Mouse (Mus musculus): Measurements from ENCODE around the gene Car10. TPM values are rescaled to one million over a fixed set of nuclear protein-coding genes. Genes with fewer than 3 reads are reported as not detected.

Car10 gene
- polyA plus RNA-seq, 1 experiment: not detected

GRCm38 (mm10) chr11:93502864-93503263 lies 405.0 kb downstream of the Car10 start:
- Histone ChIP-seq H3K4me3 (ENCODE audit: insufficient read depth, low read length) (no peak overlapping the region), H3K4me1 (ENCODE audit: control insufficient read depth, insufficient read depth, low read length) (peaks cover 8% of the 10 kb centered on the region), H3K27ac (ENCODE audit: insufficient read depth, low read depth, low read length) (no peak overlapping the region)
- TF ChIP-seq CTCF (IDR thresholded peaks at IDR 0.05; ENCODE audit: low read depth, low read length) (no peak), POLR2A (IDR thresholded peaks at IDR 0.05; ENCODE audit: borderline replicate concordance, low read depth, low read length) (no peak)

GRCm38 (mm10) chr11:93503469-93503868 lies 405.6 kb downstream of the Car10 start:
- H3K4me1 ChIP-seq (ENCODE audit: control insufficient read depth, insufficient read depth, low read length): peaks cover 9% of the 10 kb centered on the region
- no peak overlapping the region for H3K27ac ChIP-seq (ENCODE audit: insufficient read depth, low read depth, low read length)
- TF ChIP-seq CTCF (IDR thresholded peaks at IDR 0.05; ENCODE audit: low read depth, low read length) (peak; percentile 42), POLR2A (IDR thresholded peaks at IDR 0.05; ENCODE audit: borderline replicate concordance, low read depth, low read length) (no peak)
- no peak overlapping the region for H3K4me3 ChIP-seq (ENCODE audit: insufficient read depth, low read length)

- TF ChIP-seq CTCF (IDR thresholded peaks at IDR 0.05; ENCODE audit: low read depth, low read length) (no peak), POLR2A (IDR thresholded peaks at IDR 0.05; ENCODE audit: borderline replicate concordance, low read depth, low read length) (no peak)
- Histone ChIP-seq H3K4me1 (ENCODE audit: control insufficient read depth, insufficient read depth, low read length) (peaks cover 8% of the 10 kb centered on the region), H3K4me3 (ENCODE audit: insufficient read depth, low read length) (no peak overlapping the region), H3K27ac (ENCODE audit: insufficient read depth, low read depth, low read length) (no peak overlapping the region)
Measured at GRCm38 (mm10) chr11:93509527-93510235, 411.9 kb downstream of the Car10 start.

GRCm38 (mm10) chr11:93512843-93513242 lies 415.0 kb downstream of the Car10 start:
- Histone ChIP-seq H3K27ac (ENCODE audit: insufficient read depth, low read depth, low read length) (no peak overlapping the region), H3K4me3 (ENCODE audit: insufficient read depth, low read length) (no peak overlapping the region), H3K4me1 (ENCODE audit: control insufficient read depth, insufficient read depth, low read length) (peaks cover 16% of the 10 kb centered on the region)
- no peak for TF ChIP-seq POLR2A (IDR thresholded peaks at IDR 0.05; ENCODE audit: borderline replicate concordance, low read depth, low read length)
- TF ChIP-seq CTCF (IDR thresholded peaks at IDR 0.05; ENCODE audit: low read depth, low read length): no peak

- Histone ChIP-seq H3K4me1 (ENCODE audit: control insufficient read depth, insufficient read depth, low read length) (peaks cover 15% of the 10 kb centered on the region), H3K27ac (ENCODE audit: insufficient read depth, low read depth, low read length) (no peak overlapping the region), H3K4me3 (ENCODE audit: insufficient read depth, low read length) (no peak overlapping the region)
- TF ChIP-seq POLR2A (IDR thresholded peaks at IDR 0.05; ENCODE audit: borderline replicate concordance, low read depth, low read length) (no peak), CTCF (IDR thresholded peaks at IDR 0.05; ENCODE audit: low read depth, low read length) (no peak)
Measured at GRCm38 (mm10) chr11:93514396-93514795, 416.6 kb downstream of the Car10 start.

- TF ChIP-seq POLR2A (IDR thresholded peaks at IDR 0.05; ENCODE audit: borderline replicate concordance, low read depth, low read length) (no peak), CTCF (IDR thresholded peaks at IDR 0.05; ENCODE audit: low read depth, low read length) (no peak)
Measured at GRCm38 (mm10) chr11:93515566-93515965, 417.7 kb downstream of the Car10 start.

GRCm38 (mm10) chr11:93516216-93516615 lies 418.4 kb downstream of the Car10 start:
- Histone ChIP-seq H3K4me1 (ENCODE audit: control insufficient read depth, insufficient read depth, low read length) (peaks cover 19% of the 10 kb centered on the region), H3K27ac (ENCODE audit: insufficient read depth, low read depth, low read length) (no peak overlapping the region), H3K4me3 (ENCODE audit: insufficient read depth, low read length) (no peak overlapping the region)
- no peak for TF ChIP-seq CTCF (IDR thresholded peaks at IDR 0.05; ENCODE audit: low read depth, low read length)
- TF ChIP-seq POLR2A (IDR thresholded peaks at IDR 0.05; ENCODE audit: borderline replicate concordance, low read depth, low read length): no peak

More at GRCm38 (mm10) chr11:93515566-93515965, 417.7 kb downstream of the Car10 start:
- peaks cover 19% of the 10 kb centered on the region for H3K4me1 ChIP-seq (ENCODE audit: control insufficient read depth, insufficient read depth, low read length)
- H3K27ac ChIP-seq (ENCODE audit: insufficient read depth, low read depth, low read length): no peak overlapping the region
- no peak overlapping the region for H3K4me3 ChIP-seq (ENCODE audit: insufficient read depth, low read length)

- Histone ChIP-seq H3K27ac (ENCODE audit: insufficient read depth, low read depth, low read length) (no peak overlapping the region), H3K4me1 (ENCODE audit: control insufficient read depth, insufficient read depth, low read length) (peaks cover 19% of the 10 kb centered on the region), H3K4me3 (ENCODE audit: insufficient read depth, low read length) (no peak overlapping the region)
- TF ChIP-seq CTCF (IDR thresholded peaks at IDR 0.05; ENCODE audit: low read depth, low read length) (no peak), POLR2A (IDR thresholded peaks at IDR 0.05; ENCODE audit: borderline replicate concordance, low read depth, low read length) (no peak)
Measured at GRCm38 (mm10) chr11:93516946-93517345, 419.1 kb downstream of the Car10 start.

- TF ChIP-seq POLR2A (IDR thresholded peaks at IDR 0.05; ENCODE audit: borderline replicate concordance, low read depth, low read length) (no peak), CTCF (IDR thresholded peaks at IDR 0.05; ENCODE audit: low read depth, low read length) (no peak)
- H3K27ac ChIP-seq (ENCODE audit: insufficient read depth, low read depth, low read length): no peak overlapping the region
- H3K4me1 ChIP-seq (ENCODE audit: control insufficient read depth, insufficient read depth, low read length): peaks cover 8% of the 10 kb centered on the region
- no peak overlapping the region for H3K4me3 ChIP-seq (ENCODE audit: insufficient read depth, low read length)
Measured at GRCm38 (mm10) chr11:93522501-93522900, 424.7 kb downstream of the Car10 start.

- Histone ChIP-seq H3K27ac (ENCODE audit: insufficient read depth, low read depth, low read length) (no peak overlapping the region), H3K4me3 (ENCODE audit: insufficient read depth, low read length) (no peak overlapping the region), H3K4me1 (ENCODE audit: control insufficient read depth, insufficient read depth, low read length) (peaks cover 6% of the 10 kb centered on the region)
- TF ChIP-seq POLR2A (IDR thresholded peaks at IDR 0.05; ENCODE audit: borderline replicate concordance, low read depth, low read length): no peak
- no peak for TF ChIP-seq CTCF (IDR thresholded peaks at IDR 0.05; ENCODE audit: low read depth, low read length)
Measured at GRCm38 (mm10) chr11:93525921-93526320, 428.1 kb downstream of the Car10 start.

Measured in bone marrow macrophage, adult 2 months (primary cell).